Mouse (Mus musculus) limb, embryonic 14.5 days (tissue): ENCODE data around the gene Pdia3. TPM values are rescaled to one million over a fixed set of nuclear protein-coding genes. Genes with fewer than 3 reads are reported as not detected.

Source experiments
- ATAC-seq: fragments of 200-750 bp; cut with Nextera tagmentation; 2 replicates; pipeline ENCODE4 v1.8.0; 2017; ENCODE audit warnings: low read depth, moderate number of reproducible peaks, moderate TSS enrichment; ENCODE audit not compliant: low FRiP score
- DNase-seq: peaks from one replicate; pipeline ENCODE4 v3.0.0-alpha.2; 2015; ENCODE audit warnings: low spot score
- H3K27ac ChIP-seq: fragments of 300-500 bp; sonication (generic); replicated peaks from 2 replicates; pipeline ENCODE4 v1.5.1; 2014; ENCODE audit warnings: low read depth, mild to moderate bottlenecking, low read length, moderate library complexity, mixed read lengths
- H3K27me3 ChIP-seq: fragments of 300-500 bp; sonication (generic); 2 replicates; pipeline ENCODE4 v1.6.1; 2014; ENCODE audit warnings: low read length, mixed read lengths; ENCODE audit not compliant: control insufficient read depth, insufficient read depth
- H3K36me3 ChIP-seq: fragments of 300-500 bp; sonication (generic); 2 replicates; pipeline ENCODE4 v1.6.1; 2014; ENCODE audit warnings: mild to moderate bottlenecking, low read length, moderate library complexity, mixed read lengths; ENCODE audit not compliant: control insufficient read depth, insufficient read depth
- H3K4me1 ChIP-seq: fragments of 300-500 bp; sonication (generic); 2 replicates; pipeline ENCODE4 v1.6.1; 2014; ENCODE audit warnings: antibody characterized with exemption, low read length, mixed read lengths; ENCODE audit not compliant: control insufficient read depth, insufficient read depth
- H3K4me2 ChIP-seq: fragments of 300-500 bp; sonication (generic); replicated peaks from 2 replicates; pipeline ENCODE4 v1.6.1; 2014; ENCODE audit warnings: low read depth, mild to moderate bottlenecking, low read length, moderate library complexity; ENCODE audit not compliant: severe bottlenecking
- H3K4me3 ChIP-seq: fragments of 300-500 bp; sonication (generic); replicated peaks from 2 replicates; pipeline ENCODE4 v1.5.1; 2014; ENCODE audit warnings: low read length
- H3K9ac ChIP-seq: fragments of 300-500 bp; sonication (generic); 2 replicates; pipeline ENCODE4 v1.6.1; 2014; ENCODE audit warnings: mild to moderate bottlenecking, low read depth, low read length, moderate library complexity; ENCODE audit not compliant: severe bottlenecking
- H3K9me3 ChIP-seq: fragments of 300-500 bp; sonication (generic); 2 replicates; pipeline ENCODE4 v1.6.1; 2016; ENCODE audit warnings: low read length; ENCODE audit not compliant: control insufficient read depth
- POLR2A ChIP-seq: fragments of 200-500 bp; IDR thresholded peaks from 2 replicates; pipeline ENCODE4 v1.8.0; 2012; ENCODE audit warnings: inconsistent platforms, mild to moderate bottlenecking, moderate library complexity, borderline replicate concordance; ENCODE audit not compliant: insufficient read depth, insufficient read length; ENCODE audit errors: extremely low read depth
- WGBS: fragments of 180-500 bp; shearing (Covaris S2); extraction: QIAGEN DNeasy Blood & Tissue Kit; methylation state at CpG from one replicate; pipeline ENCODE4 v1.1.7; 2014; 5-methylcytosine and 5-hydroxymethylcytosine counted together
- polyA plus RNA-seq, 2 experiments: library from polyadenylated mRNA; depleted of rRNA in 1 of 2; stranded (reverse) in 1 of 2; unstranded in 1 of 2; fragments of >200 nt; fragmentation: Nextera tagmentation in 1 of 2; extraction: Ambion mirVana in 1 of 2; gene quantifications; 2 replicates each; pipeline versions ENCODE4 v1.2.1 to v1.2.3; 2012 to 2014

The Pdia3 gene
- polyA plus RNA-seq, 2 experiments, result 416 to 523 TPM

DNA sequence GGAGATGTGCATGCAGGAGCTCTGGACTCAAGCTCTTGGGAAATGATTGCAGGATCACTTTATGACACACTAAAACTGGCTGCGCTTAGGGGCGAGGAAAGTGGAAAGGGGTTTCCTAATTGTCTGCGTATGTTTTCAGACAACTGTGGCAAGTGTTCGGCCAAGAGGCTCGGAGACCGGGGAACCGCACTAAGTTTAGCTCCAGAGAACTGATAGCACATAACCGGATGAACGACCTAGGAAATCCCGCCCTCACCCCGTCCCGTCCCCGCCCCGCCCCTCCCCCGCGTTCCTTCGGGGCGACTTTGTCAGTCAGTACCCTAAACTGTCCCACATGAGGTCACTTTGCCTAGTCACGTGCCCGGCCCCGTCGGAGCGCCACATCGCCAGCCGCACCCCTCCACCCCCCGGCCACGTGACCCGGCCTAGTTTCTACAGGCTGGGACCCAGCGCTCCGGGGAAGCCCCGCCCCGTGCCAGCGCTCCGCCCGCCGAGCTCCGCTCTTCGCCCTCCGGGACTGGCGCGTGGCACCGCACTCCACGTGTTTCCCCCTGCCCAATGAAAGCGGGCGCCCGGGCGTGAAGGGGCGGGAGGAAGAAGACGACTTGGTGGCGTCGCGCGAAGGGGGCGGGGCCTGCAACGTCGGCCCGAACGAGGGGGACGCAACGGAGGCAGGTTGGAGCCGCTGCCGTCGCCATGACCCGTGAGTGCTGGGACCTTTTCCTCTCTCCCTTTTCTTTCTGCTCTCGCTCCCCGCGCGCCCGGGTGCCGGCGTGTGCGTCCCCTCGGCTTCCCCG is 35.4 kb downstream of the Pdia3 start, which contains the start of gene Serf2:
TSS of gene Serf2 (plus strand) at position 457 of the 797 bp plus-strand sequence.
- Histone ChIP-seq H3K27ac (peak within 1 kb of the TSS; percentile 94), H3K4me3 (peak within 1 kb of the TSS; percentile 99), H3K4me1 (peaks cover 10% of the 10 kb centered on the region), H3K4me2 (peak within 1 kb of the TSS; percentile 89), H3K9ac (peak within 1 kb of the TSS; percentile 93), H3K9me3 (no peaks in the 10 kb centered on the region), H3K27me3 (no peaks in the 10 kb centered on the region), H3K36me3 (peaks cover 32% of the 10 kb centered on the region)
- WGBS, result 2% methylated on average over 45 of the region's 74 CpGs
- ATAC-seq (peak; percentile 96), DNase-seq (peak; percentile 98)
- peak; percentile 97 for TF ChIP-seq POLR2A

DNA sequence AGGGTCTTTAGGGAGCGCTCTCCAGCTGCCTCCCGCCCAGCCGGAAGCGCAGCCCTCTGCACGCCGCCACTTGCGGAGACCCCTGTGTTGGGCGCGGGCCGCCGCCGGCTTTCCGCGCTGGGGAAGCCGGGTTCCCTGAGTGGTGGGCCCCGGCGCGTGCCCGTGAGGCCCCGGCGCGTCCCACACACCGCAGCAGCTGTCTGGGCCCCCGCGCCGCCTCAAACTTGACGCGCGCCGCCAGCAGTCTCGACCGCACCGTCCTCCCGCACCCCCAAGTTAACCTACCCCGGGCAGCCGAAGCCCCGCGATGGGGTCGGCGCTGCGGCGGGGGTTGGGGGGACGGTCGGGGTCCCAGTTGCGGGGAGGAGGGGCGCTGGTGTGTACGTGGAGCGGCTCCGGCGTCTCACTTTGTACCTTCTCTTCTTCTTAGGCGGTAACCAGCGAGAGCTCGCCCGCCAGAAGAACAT is 36.0 kb downstream of the Pdia3 start:
- DNase-seq, result no peak

DNA sequence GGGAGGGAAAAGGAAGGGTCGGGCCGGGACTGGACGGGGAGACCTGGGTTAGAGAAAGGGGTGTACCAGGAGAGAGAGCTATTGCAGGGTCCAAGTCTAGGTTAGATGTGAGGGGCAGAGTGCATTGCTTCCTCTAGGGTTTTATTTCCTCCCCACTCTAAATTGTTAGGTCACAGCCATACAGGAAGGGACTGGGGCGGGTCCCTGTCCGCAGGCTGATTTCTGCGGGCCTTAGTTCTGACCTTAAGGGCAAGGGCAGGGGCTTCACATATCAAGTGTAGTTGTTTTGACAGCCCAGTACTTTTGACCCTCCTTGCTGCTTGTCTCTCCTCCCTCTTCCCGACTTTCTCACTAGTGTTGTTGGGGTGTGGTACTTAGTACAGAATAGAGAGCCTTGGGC is 36.5 kb downstream of the Pdia3 start:
- peaks cover 37% of the 10 kb centered on the region for H3K36me3 ChIP-seq
- H3K9me3 ChIP-seq, result no peaks in the 10 kb centered on the region
- H3K4me2 ChIP-seq, result peak overlapping the region; percentile 89
- WGBS, result 3% methylated on average over 7 of the region's 7 CpGs
- no peak for DNase-seq
- no peak for TF ChIP-seq POLR2A
- H3K27me3 ChIP-seq, result no peaks in the 10 kb centered on the region
- ATAC-seq, result no peak
- peak overlapping the region; percentile 99 for H3K4me3 ChIP-seq
- peak overlapping the region; percentile 94 for H3K27ac ChIP-seq
- H3K4me1 ChIP-seq, result peaks cover 10% of the 10 kb centered on the region
- peak overlapping the region; percentile 93 for H3K9ac ChIP-seq

More for the DNA sequence above, 36.0 kb downstream of the Pdia3 start:
- Histone ChIP-seq H3K4me1 (peaks cover 10% of the 10 kb centered on the region), H3K36me3 (peaks cover 37% of the 10 kb centered on the region), H3K4me2 (peak overlapping the region; percentile 89), H3K9me3 (no peaks in the 10 kb centered on the region), H3K4me3 (peak overlapping the region; percentile 99), H3K9ac (peak overlapping the region; percentile 93), H3K27me3 (no peaks in the 10 kb centered on the region), H3K27ac (peak overlapping the region; percentile 94)
- WGBS, result 5% methylated on average over 44 of the region's 54 CpGs
- peak; percentile 34 for ATAC-seq
- no peak for TF ChIP-seq POLR2A

DNA sequence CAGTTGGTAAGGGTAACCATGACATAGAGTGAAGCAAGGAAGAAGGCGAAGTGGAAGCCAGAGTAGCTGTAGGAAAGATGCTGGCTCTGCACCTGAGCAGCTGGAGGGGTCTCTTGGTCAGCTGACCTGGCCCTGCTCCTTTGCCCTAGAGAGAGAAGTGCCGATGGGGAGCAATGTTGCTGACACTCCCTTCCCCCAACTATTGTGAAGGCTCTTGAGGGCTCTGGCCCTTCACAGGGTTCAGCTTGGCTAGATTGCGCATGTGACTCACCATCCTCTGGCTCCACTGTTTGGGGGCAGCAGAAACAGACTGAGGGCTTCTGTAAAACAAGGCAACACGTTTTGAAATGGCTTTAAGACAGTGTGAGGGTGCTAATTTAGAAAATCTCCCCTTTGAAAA is 38.8 kb downstream of the Pdia3 start:
- DNase-seq (no peak), ATAC-seq (no peak)
- no peaks in the 10 kb centered on the region for H3K9me3 ChIP-seq
- 81% methylated on average over 4 of the region's 4 CpGs for WGBS
- H3K4me2 ChIP-seq, result no peak overlapping the region
- H3K4me3 ChIP-seq, result no peak overlapping the region
- peaks cover 37% of the 10 kb centered on the region for H3K36me3 ChIP-seq
- H3K4me1 ChIP-seq, result peaks cover 13% of the 10 kb centered on the region
- no peaks in the 10 kb centered on the region for H3K27me3 ChIP-seq
- H3K27ac ChIP-seq, result no peak overlapping the region
- H3K9ac ChIP-seq, result no peak overlapping the region
- TF ChIP-seq POLR2A, result no peak

DNA sequence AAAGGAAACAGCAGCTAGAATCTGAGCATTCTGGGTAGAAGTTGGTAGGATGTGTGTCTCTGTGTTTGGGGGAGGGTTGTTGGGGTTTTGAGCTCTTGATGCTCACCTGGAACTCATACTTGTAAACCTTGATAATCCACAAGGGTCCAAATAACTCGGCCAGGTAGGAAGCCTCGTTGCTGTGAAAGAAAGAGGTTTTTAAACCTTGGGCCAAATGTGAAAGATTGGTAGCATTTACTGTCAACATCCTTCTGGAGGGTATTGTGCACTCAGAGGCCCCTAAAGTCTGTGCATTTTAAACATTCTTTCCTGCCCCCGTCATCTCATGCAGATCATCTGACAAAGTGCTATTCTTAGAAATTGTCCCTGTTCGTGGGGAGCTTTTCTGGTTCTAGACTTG is 39.4 kb downstream of the Pdia3 start, which contains the start of gene Hypk:
TSS of gene Hypk (plus strand) at position 301 of the 400 bp plus-strand sequence.
- Histone ChIP-seq H3K4me2 (no peak within 1 kb of the TSS), H3K27ac (no peak within 1 kb of the TSS), H3K9ac (no peak within 1 kb of the TSS), H3K4me3 (no peak within 1 kb of the TSS), H3K36me3 (peaks cover 37% of the 10 kb centered on the region), H3K9me3 (no peaks in the 10 kb centered on the region), H3K27me3 (no peaks in the 10 kb centered on the region), H3K4me1 (peaks cover 13% of the 10 kb centered on the region)
- WGBS, result 62% methylated on average over 4 of the region's 4 CpGs
- DNase-seq (no peak), ATAC-seq (no peak)
- no peak for TF ChIP-seq POLR2A
